Mouse (Mus musculus): Measurements from ENCODE around the gene Pold1. TPM values are rescaled to one million over a fixed set of nuclear protein-coding genes. Genes with fewer than 3 reads are reported as not detected.

The Pold1 gene
- polyA plus RNA-seq, 1 experiment from 2014 or later: 47.8 TPM

DNA sequence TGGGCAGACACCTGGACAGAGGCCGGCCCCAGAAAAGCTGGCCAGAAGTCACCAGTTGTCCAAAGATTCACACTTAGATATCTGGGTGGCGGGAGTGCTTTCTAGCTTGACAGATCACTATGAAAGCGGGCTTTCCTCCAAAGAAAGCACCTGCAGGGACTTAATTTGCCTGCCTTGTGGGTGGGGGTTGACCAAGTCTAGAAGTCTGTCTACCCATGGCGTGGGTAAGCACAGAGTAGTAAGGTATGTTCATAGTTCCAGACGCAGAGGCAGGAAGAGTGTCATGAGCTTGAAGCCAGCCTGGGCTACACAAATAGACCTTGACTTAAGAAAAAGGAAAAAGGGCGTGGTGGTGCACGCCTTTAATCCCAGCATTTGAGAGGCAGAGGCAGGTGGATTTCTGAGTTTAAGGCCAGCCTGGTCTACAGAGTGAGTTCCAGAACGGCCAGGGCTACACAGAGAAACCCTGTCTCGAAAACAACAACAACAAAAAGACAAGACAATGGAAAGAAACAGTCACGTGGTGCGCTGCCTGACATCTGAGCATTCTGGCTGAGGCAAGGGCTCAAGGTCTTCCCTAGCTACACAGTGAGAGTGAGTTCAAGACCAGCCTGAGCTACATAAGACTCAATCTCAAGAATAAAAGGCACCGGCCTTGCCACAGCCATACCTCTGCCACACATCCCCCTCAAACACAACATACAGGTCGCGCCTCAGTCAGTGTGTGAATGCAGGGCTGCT, 22.1 kb downstream of the Pold1 start:
- no peak for ATAC-seq (ENCODE audit: low read depth)
- 69% methylated on average over 14 of the region's 14 CpGs for WGBS (ENCODE audit: insufficient replicate concordance)

DNA sequence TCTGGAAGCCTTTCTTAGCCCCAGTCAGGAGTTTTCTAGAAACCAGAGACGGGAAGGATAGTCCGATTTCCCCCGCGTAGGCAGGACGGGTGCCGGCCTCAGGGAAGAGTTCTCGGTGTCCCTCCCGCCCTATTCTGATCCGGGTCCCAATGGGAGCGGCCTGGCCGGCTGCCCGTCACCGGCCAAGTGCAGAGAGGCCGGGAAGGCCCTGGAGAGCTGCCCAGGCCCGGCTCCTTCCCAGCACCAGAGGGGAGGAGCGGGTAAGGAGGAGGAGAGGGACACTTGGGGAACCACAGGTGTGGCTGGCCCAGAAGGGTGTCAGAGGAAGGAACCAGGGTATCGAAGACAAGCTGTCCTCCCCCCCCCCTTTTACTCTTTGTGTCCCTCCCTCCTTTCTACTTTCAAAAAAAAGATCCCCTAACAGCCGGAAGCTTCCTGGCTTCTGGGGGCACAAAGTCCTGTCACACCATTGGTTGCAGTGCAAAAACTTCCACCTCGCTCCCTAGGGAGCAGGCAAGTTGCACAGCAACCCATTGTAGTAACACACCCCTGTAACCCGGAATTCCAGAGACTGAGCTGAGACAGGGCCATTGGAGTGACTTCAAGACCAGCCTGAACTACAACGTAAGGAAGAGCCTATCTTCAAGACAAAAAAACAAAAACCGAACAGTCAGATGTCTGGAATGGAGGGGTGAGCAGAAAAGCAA, 23.4 kb downstream of the Pold1 start:
- H3K27me3 ChIP-seq (ENCODE audit: control insufficient read depth, insufficient read depth, low read depth, low read length): peaks cover 54% of the 10 kb centered on the region
- peaks cover 9% of the 10 kb centered on the region for H3K4me1 ChIP-seq (ENCODE audit: control insufficient read depth, low read depth, low read length)
- H3K36me3 ChIP-seq (ENCODE audit: control insufficient read depth, insufficient read depth): no peaks in the 10 kb centered on the region
- ATAC-seq (ENCODE audit: low read depth): peak; percentile 19; the same call in 1 of the 2 replicates
- H3K9ac ChIP-seq (ENCODE audit: low read depth, low read length): no peak overlapping the region
- H3K27ac ChIP-seq (ENCODE audit: low read length): no peak overlapping the region
- 26% methylated on average over 22 of the region's 22 CpGs for WGBS (ENCODE audit: insufficient replicate concordance)
- H3K4me3 ChIP-seq (ENCODE audit: low read depth, low read length): no peak overlapping the region
- H3K4me2 ChIP-seq (ENCODE audit: low read depth, low read length): no peak overlapping the region
- H3K9me3 ChIP-seq (replicated peaks; ENCODE audit: control insufficient read depth, low read length): no peaks in the 10 kb centered on the region

More for the DNA sequence above, 22.1 kb downstream of the Pold1 start:
- Histone ChIP-seq H3K9me3 (replicated peaks; ENCODE audit: control insufficient read depth, low read length) (no peaks in the 10 kb centered on the region), H3K9ac (ENCODE audit: low read depth, low read length) (no peak overlapping the region), H3K27me3 (ENCODE audit: control insufficient read depth, insufficient read depth, low read depth, low read length) (peaks cover 44% of the 10 kb centered on the region), H3K36me3 (ENCODE audit: control insufficient read depth, insufficient read depth) (no peaks in the 10 kb centered on the region), H3K4me2 (ENCODE audit: low read depth, low read length) (no peak overlapping the region), H3K27ac (ENCODE audit: low read length) (no peak overlapping the region), H3K4me3 (ENCODE audit: low read depth, low read length) (no peak overlapping the region), H3K4me1 (ENCODE audit: control insufficient read depth, low read depth, low read length) (peaks cover 9% of the 10 kb centered on the region)

DNA sequence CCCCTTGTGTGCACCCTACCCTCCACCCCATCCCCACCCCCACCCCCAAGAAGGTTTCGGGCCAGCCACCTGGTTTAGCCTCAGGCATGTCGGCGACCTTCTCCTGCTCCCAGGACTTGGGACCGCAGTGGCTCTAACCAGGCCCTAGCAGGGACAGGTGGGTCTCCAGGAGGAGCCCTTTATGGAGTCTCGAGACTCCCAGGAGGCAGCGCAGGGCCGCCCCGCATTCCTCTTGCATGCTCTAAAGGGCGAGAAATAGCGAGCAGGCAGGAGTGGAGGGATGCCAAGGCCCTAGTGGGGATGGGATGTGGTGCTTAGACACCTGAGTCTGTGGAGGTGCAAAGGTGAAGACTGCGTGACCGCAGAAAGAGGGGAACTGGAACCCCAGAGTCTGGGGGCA, 24.1 kb downstream of the Pold1 start, which contains the start of gene Mybpc2:
Gene Mybpc2, minus strand, starts transcription at position 155 of the 400 bp plus-strand sequence.
- no peak within 1 kb of the TSS for H3K4me2 ChIP-seq (ENCODE audit: low read depth, low read length)
- no peak within 1 kb of the TSS for H3K9ac ChIP-seq (ENCODE audit: low read depth, low read length)
- H3K36me3 ChIP-seq (ENCODE audit: control insufficient read depth, insufficient read depth): no peaks in the 10 kb centered on the region
- H3K27me3 ChIP-seq (ENCODE audit: control insufficient read depth, insufficient read depth, low read depth, low read length): peaks cover 54% of the 10 kb centered on the region
- no peak within 1 kb of the TSS for H3K4me3 ChIP-seq (ENCODE audit: low read depth, low read length)
- no peaks in the 10 kb centered on the region for H3K9me3 ChIP-seq (replicated peaks; ENCODE audit: control insufficient read depth, low read length)
- 26% methylated on average over 12 of the region's 12 CpGs for WGBS (ENCODE audit: insufficient replicate concordance)
- no peak for ATAC-seq (ENCODE audit: low read depth)
- no peak within 1 kb of the TSS for H3K27ac ChIP-seq (ENCODE audit: low read length)
- peaks cover 9% of the 10 kb centered on the region for H3K4me1 ChIP-seq (ENCODE audit: control insufficient read depth, low read depth, low read length)

DNA sequence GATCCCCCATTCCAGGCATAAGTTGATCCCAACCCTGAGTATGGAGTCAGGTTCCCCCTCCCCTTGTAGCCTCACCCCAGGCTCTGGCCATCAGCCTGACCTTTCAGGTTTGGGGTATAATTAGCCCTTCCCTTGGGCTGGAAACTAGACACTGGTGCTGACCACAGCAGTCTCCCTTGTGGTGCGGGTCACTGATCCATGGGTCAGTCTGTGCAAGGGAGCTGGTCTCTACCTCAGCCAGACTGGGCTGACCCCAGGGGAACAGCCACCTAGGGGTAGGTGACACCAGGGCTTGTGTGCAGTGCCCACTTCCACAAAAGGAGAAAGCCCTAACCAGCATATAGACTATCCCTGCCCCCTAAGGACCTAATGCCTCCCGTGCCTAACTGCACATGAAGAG, 25.6 kb downstream of the Pold1 start:
- peaks cover 5% of the 10 kb centered on the region for H3K4me1 ChIP-seq (ENCODE audit: control insufficient read depth, low read depth, low read length)
- no peaks in the 10 kb centered on the region for H3K36me3 ChIP-seq (ENCODE audit: control insufficient read depth, insufficient read depth)
- 54% methylated on average over 2 of the region's 2 CpGs for WGBS (ENCODE audit: insufficient replicate concordance)
- H3K9me3 ChIP-seq (replicated peaks; ENCODE audit: control insufficient read depth, low read length): no peaks in the 10 kb centered on the region
- H3K27ac ChIP-seq (ENCODE audit: low read length): no peak overlapping the region
- no peak for ATAC-seq (ENCODE audit: low read depth)
- H3K27me3 ChIP-seq (ENCODE audit: control insufficient read depth, insufficient read depth, low read depth, low read length): peaks cover 50% of the 10 kb centered on the region
- H3K9ac ChIP-seq (ENCODE audit: low read depth, low read length): no peak overlapping the region
- no peak overlapping the region for H3K4me2 ChIP-seq (ENCODE audit: low read depth, low read length)
- no peak overlapping the region for H3K4me3 ChIP-seq (ENCODE audit: low read depth, low read length)

DNA sequence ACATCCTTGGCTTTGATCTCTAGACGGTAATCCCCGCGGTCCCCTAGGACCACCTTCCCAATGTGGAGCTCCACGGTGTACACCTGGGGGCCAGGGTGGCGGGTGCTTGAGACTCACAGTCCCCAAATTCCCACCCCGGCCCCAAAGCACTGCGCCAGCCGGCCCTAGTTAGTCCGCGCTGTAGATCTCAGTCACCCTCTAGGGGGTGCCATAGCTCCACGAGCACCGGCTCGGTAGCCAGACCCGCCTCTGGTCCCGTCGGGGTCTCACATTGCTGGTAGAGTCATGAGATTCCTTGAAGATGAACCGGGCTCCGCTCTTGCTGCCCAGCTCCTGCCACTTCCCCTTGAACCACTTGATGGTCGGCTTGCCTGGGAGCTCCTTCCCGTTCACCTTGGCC, 26.9 kb downstream of the Pold1 start:
- Histone ChIP-seq H3K27me3 (ENCODE audit: control insufficient read depth, insufficient read depth, low read depth, low read length) (peaks cover 50% of the 10 kb centered on the region), H3K4me2 (ENCODE audit: low read depth, low read length) (no peak overlapping the region)

DNA sequence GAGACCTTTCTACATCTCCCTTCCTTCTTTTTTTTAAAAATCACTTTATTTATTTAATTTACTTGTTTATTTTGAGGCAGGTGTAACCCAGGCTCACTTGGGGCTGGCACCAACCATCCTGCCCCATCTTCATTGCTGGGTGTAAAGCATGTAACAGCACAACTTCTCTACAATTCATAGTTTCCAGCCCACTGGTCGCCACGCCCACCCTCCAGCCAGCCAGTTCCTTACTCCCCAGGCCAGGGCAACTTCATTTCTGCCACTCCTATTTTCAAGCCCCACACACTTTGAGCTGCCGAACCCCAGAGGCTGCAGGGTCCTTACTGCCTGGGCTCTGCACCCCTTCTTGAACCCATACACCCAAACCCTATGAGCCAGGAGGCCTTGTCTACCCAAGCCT, 27.7 kb downstream of the Pold1 start:
- no peaks in the 10 kb centered on the region for H3K9me3 ChIP-seq (replicated peaks; ENCODE audit: control insufficient read depth, low read length)
- H3K27ac ChIP-seq (ENCODE audit: low read length): no peak overlapping the region
- no peak overlapping the region for H3K4me3 ChIP-seq (ENCODE audit: low read depth, low read length)
- 51% methylated on average over 3 of the region's 3 CpGs for WGBS (ENCODE audit: insufficient replicate concordance)
- no peak for ATAC-seq (ENCODE audit: low read depth)
- H3K27me3 ChIP-seq (ENCODE audit: control insufficient read depth, insufficient read depth, low read depth, low read length): peaks cover 47% of the 10 kb centered on the region
- no peak overlapping the region for H3K9ac ChIP-seq (ENCODE audit: low read depth, low read length)
- H3K4me2 ChIP-seq (ENCODE audit: low read depth, low read length): no peak overlapping the region
- H3K4me1 ChIP-seq (ENCODE audit: control insufficient read depth, low read depth, low read length): no peaks in the 10 kb centered on the region
- H3K36me3 ChIP-seq (ENCODE audit: control insufficient read depth, insufficient read depth): no peaks in the 10 kb centered on the region

More for the DNA sequence above, 26.9 kb downstream of the Pold1 start:
- Histone ChIP-seq H3K9ac (ENCODE audit: low read depth, low read length) (no peak overlapping the region), H3K36me3 (ENCODE audit: control insufficient read depth, insufficient read depth) (no peaks in the 10 kb centered on the region), H3K27ac (ENCODE audit: low read length) (no peak overlapping the region), H3K4me1 (ENCODE audit: control insufficient read depth, low read depth, low read length) (no peaks in the 10 kb centered on the region), H3K4me3 (ENCODE audit: low read depth, low read length) (no peak overlapping the region), H3K9me3 (replicated peaks; ENCODE audit: control insufficient read depth, low read length) (no peaks in the 10 kb centered on the region)
- ATAC-seq (ENCODE audit: low read depth): no peak
- 2% methylated on average over 20 of the region's 20 CpGs for WGBS (ENCODE audit: insufficient replicate concordance)

DNA sequence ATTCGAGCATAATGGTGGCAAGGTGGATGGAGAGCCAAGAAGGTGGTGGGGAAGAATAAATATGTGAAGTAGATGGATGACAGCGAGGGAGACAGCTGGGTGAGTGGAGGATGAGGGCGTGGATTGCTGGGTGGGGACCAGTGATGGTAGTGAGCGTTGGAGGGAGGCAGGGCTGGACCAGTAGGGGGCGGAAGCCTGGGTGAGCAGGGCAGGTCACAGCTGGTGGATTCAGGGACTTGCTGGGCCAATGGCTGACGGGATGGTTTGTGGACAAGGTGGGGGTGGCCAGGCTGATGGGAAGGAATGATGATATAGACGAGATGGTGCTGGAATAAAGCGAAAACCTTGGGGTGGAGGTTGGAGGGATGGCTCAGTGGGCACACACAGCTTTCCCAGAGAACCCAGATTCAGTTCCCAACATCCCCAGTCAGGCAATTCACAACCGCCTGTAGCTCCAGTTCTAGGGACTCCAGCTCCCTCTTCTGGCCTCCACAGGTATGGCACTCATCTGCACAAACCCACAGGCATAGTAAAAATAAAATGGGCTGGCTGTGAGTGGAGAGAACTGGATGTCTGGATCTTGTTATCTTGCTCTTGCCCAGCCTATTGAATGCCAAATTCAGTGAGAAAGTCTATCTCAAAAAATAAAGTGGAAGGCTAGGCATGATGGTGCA, 29.3 kb downstream of the Pold1 start:
- WGBS (ENCODE audit: insufficient replicate concordance): 62% methylated on average over 9 of the region's 9 CpGs
- Histone ChIP-seq H3K9ac (ENCODE audit: low read depth, low read length) (no peak overlapping the region), H3K4me2 (ENCODE audit: low read depth, low read length) (no peak overlapping the region), H3K27me3 (ENCODE audit: control insufficient read depth, insufficient read depth, low read depth, low read length) (peaks cover 34% of the 10 kb centered on the region), H3K4me3 (ENCODE audit: low read depth, low read length) (no peak overlapping the region), H3K27ac (ENCODE audit: low read length) (no peak overlapping the region), H3K4me1 (ENCODE audit: control insufficient read depth, low read depth, low read length) (no peaks in the 10 kb centered on the region), H3K36me3 (ENCODE audit: control insufficient read depth, insufficient read depth) (no peaks in the 10 kb centered on the region), H3K9me3 (replicated peaks; ENCODE audit: control insufficient read depth, low read length) (no peaks in the 10 kb centered on the region)
- no peak for ATAC-seq (ENCODE audit: low read depth)

DNA sequence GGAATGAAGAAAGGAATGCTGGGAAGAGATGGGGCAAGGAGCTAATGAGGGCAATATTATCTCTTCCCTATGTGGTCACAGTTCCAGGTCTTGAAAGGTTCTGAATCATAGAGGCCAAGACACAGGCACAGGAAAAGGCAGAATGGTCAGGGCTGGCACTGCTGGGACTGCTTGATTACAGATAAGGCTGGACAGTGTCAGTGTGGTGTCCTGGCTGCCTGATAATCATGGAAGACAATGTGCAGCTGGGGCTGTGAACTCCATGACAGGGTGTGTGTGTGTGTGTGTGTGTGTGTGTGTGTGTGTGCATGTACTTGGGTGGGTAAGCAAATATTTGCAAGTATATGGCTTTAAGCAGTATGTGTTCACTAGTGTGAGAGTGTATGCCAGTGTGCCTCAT, 41.2 kb downstream of the Pold1 start:
- Histone ChIP-seq H3K36me3 (ENCODE audit: control insufficient read depth, insufficient read depth) (no peaks in the 10 kb centered on the region), H3K4me2 (ENCODE audit: low read depth, low read length) (no peak overlapping the region), H3K4me3 (ENCODE audit: low read depth, low read length) (no peak overlapping the region), H3K27ac (ENCODE audit: low read length) (no peak overlapping the region), H3K27me3 (ENCODE audit: control insufficient read depth, insufficient read depth, low read depth, low read length) (peaks cover 2% of the 10 kb centered on the region; the same call in 1 of the 2 replicates), H3K9ac (ENCODE audit: low read depth, low read length) (no peak overlapping the region), H3K9me3 (replicated peaks; ENCODE audit: control insufficient read depth, low read length) (no peaks in the 10 kb centered on the region), H3K4me1 (ENCODE audit: control insufficient read depth, low read depth, low read length) (no peaks in the 10 kb centered on the region)
- no peak for ATAC-seq (ENCODE audit: low read depth)
